In the genomic region with DNA sequence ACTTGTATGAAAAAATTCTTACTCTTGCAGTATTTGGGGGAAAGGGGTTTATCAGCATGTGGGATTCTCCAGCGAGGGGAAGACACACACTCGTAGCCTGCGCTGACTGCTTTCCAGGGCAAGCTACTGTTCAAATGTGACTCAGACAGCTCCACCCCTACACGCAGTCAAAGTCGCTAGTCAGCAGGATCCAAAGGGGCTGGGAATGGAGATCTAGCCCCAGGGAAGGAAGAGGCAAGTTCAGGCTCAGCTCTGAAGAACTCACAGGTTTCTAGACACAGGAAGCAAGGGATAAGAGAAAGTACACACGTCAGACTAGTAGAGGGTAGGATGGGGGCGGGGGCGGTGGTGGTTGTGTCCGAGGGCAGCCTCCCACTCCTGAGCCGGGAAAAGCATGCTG, we compare ENCODE assay signal across 29 mouse cellular contexts. TPM values are rescaled to one million over a fixed set of nuclear protein-coding genes. Genes with fewer than 3 reads are reported as not detected.
DNase-seq lines count a peak whose midpoint lies in the region; ATAC-seq and TF ChIP-seq lines count a peak whose summit lies in the region.
"Had no signal": no experiment of that assay in that cellular context is flagged by ENCODE, and none has a peak within 500 bp of the region (broad histone marks: within the 10 kb centered on the region; RNA-seq: fewer than 3 reads in every experiment).

No protein-coding gene starts in this region.

- no peaks in the 10 kb centered on the region for H3K27me3 ChIP-seq in limb, embryonic 13.5 days
- no peaks in the 10 kb centered on the region for H3K27me3 ChIP-seq in limb, embryonic 10.5 days (ENCODE audit: low read depth, poor library complexity, severe bottlenecking)
- no peaks in the 10 kb centered on the region for H3K27me3 ChIP-seq in stomach, embryonic 16.5 days (ENCODE audit: control insufficient read depth, insufficient read depth, low read length)
- no peaks in the 10 kb centered on the region for H3K27me3 ChIP-seq in stomach, postnatal 0 days (ENCODE audit: control insufficient read depth, insufficient read depth, low read length)
- H3K27me3 ChIP-seq: CH12.LX; embryonic facial prominence, embryonic 12.5 days; heart, embryonic 12.5 days; heart, embryonic 15.5 days had no signal

- intact Hi-C loops in heart, postnatal 14 days (cut with DNase I): no loop called here

- H3K36me3 ChIP-seq in limb, embryonic 13.5 days: peaks cover 51% of the 10 kb centered on the region
- H3K36me3 ChIP-seq in limb, embryonic 10.5 days: peaks cover 69% of the 10 kb centered on the region
- H3K36me3 ChIP-seq in stomach, embryonic 16.5 days (ENCODE audit: control insufficient read depth, insufficient read depth, low read length): peaks cover 19% of the 10 kb centered on the region
- H3K36me3 ChIP-seq in stomach, postnatal 0 days (ENCODE audit: control insufficient read depth, insufficient read depth, low read length): peaks cover 12% of the 10 kb centered on the region

- no peak for ATAC-seq in limb, embryonic 13.5 days (ENCODE audit: low FRiP score, low read depth)
- ATAC-seq in stomach, embryonic 16.5 days (ENCODE audit: insufficient read depth, low FRiP score): no peak
- no peak for ATAC-seq in stomach, postnatal 0 days (ENCODE audit: low FRiP score, low TSS enrichment)
- ATAC-seq: forebrain, embryonic 14.5 days; forebrain, postnatal 0 days; hindbrain, postnatal 0 days; inflammation-experienced regulatory T-cells, adult 6 months had no signal

- peaks cover 45% of the 10 kb centered on the region for H3K4me1 ChIP-seq in limb, embryonic 13.5 days
- peaks cover 44% of the 10 kb centered on the region for H3K4me1 ChIP-seq in limb, embryonic 10.5 days
- H3K4me1 ChIP-seq in stomach, embryonic 16.5 days (ENCODE audit: control insufficient read depth, insufficient read depth, low read length): peaks cover 24% of the 10 kb centered on the region
- H3K4me1 ChIP-seq in stomach, postnatal 0 days (replicated peaks; ENCODE audit: control insufficient read depth, insufficient read depth): no peaks in the 10 kb centered on the region; the same call in 1 of the 2 replicates

- WGBS in limb, embryonic 13.5 days: 82% methylated on average over 10 of the region's 10 CpGs
- 85% methylated on average over 10 of the region's 10 CpGs for WGBS in limb, embryonic 10.5 days
- 70% methylated on average over 10 of the region's 10 CpGs for WGBS in stomach, embryonic 16.5 days
- 63% methylated on average over 10 of the region's 10 CpGs for WGBS in stomach, postnatal 0 days

- DNase-seq in limb, embryonic 10.5 days (ENCODE audit: low spot score): no peak
- DNase-seq in stomach, postnatal 0 days (ENCODE audit: low spot score): no peak
- peak; percentile 63 for DNase-seq in gonadal fat pad, adult 2 months (ENCODE audit: low read depth)
- DNase-seq in layer of hippocampus, postnatal 14 days (ENCODE audit: low spot score in 2 of 2): no peak
- no peak for DNase-seq in heart, postnatal 14 days
- DNase-seq: adrenal gland, adult 8-10 months; adrenal gland, postnatal 25 days; cerebellum, adult 18-20 months; cerebellum, adult 9-10 months; cerebellum, postnatal 14 days; forebrain, postnatal 0 days; gastrocnemius, adult 2 months; gastrocnemius, postnatal 14 days; heart, adult 18-20 months; heart, postnatal 10 days; heart, postnatal 4 days had no signal

- no peak for TF ChIP-seq CTCF in stomach, postnatal 0 days (IDR thresholded peaks at IDR 0.05; ENCODE audit: low read depth)

- H3K9me3 ChIP-seq in limb, embryonic 13.5 days: no peaks in the 10 kb centered on the region
- H3K9me3 ChIP-seq in limb, embryonic 10.5 days (replicated peaks): no peaks in the 10 kb centered on the region
- H3K9me3 ChIP-seq in stomach, embryonic 16.5 days (replicated peaks; ENCODE audit: control insufficient read depth, low read length): no peaks in the 10 kb centered on the region
- H3K9me3 ChIP-seq in stomach, postnatal 0 days (ENCODE audit: control insufficient read depth, low read length): no peaks in the 10 kb centered on the region
- H3K9me3 ChIP-seq: embryonic facial prominence, embryonic 12.5 days; heart, embryonic 12.5 days; heart, embryonic 15.5 days had no signal

- H3K4me2 ChIP-seq in limb, embryonic 13.5 days (replicated peaks): no peak overlapping the region
- H3K4me2 ChIP-seq in stomach, embryonic 16.5 days (ENCODE audit: low read depth, low read length): no peak overlapping the region
- no peak overlapping the region for H3K4me2 ChIP-seq in stomach, postnatal 0 days (replicated peaks; ENCODE audit: low read depth)
- H3K4me2 ChIP-seq: embryonic facial prominence, embryonic 12.5 days; heart, embryonic 12.5 days; heart, embryonic 15.5 days; hindbrain, embryonic 14.5 days had no signal

- TF ChIP-seq EP300 in stomach, postnatal 0 days (optimal IDR thresholded peaks at IDR 0.05): no peak

- no peak overlapping the region for H3K9ac ChIP-seq in limb, embryonic 13.5 days
- no peak overlapping the region for H3K9ac ChIP-seq in stomach, embryonic 16.5 days (ENCODE audit: low read length)
- no peak overlapping the region for H3K9ac ChIP-seq in stomach, postnatal 0 days (ENCODE audit: low read length)
- H3K9ac ChIP-seq: embryonic facial prominence, embryonic 12.5 days; forebrain, postnatal 0 days; heart, embryonic 12.5 days; heart, embryonic 15.5 days; hindbrain, embryonic 14.5 days had no signal

- peak overlapping the region; percentile 10; the same call in 1 of the 2 replicates for H3K27ac ChIP-seq in limb, embryonic 13.5 days
- no peak overlapping the region for H3K27ac ChIP-seq in limb, embryonic 10.5 days
- 0 out of 2 replicates have a peak overlapping the region, but pooled peaks have one; percentile 16 for H3K27ac ChIP-seq in stomach, embryonic 16.5 days (ENCODE audit: low read length)
- no peak overlapping the region for H3K27ac ChIP-seq in stomach, postnatal 0 days (replicated peaks)
- H3K27ac ChIP-seq: embryonic facial prominence, embryonic 12.5 days; gastrocnemius, adult 2 months; heart, embryonic 15.5 days; hindbrain, embryonic 14.5 days; hindbrain, postnatal 0 days had no signal

- H3K4me3 ChIP-seq in limb, embryonic 13.5 days: no peak overlapping the region
- no peak overlapping the region for H3K4me3 ChIP-seq in limb, embryonic 10.5 days
- no peak overlapping the region for H3K4me3 ChIP-seq in stomach, embryonic 16.5 days (replicated peaks; ENCODE audit: low read length)
- H3K4me3 ChIP-seq in stomach, postnatal 0 days (ENCODE audit: low read depth, low read length): no peak overlapping the region
- H3K4me3 ChIP-seq: embryonic facial prominence, embryonic 12.5 days; gastrocnemius, adult 2 months; heart, embryonic 12.5 days; heart, embryonic 15.5 days had no signal

RNA-seq across cellular contexts. Expression of a gene that starts 18.5 kb away (rescaled TPM):
- 0.08 and 0.09 TPM in 2 replicates for polyA plus RNA-seq in limb, embryonic 13.5 days (2015; fragmentation: Nextera tagmentation; extraction: Ambion mirVana)
- 0.05 and 0.09 TPM in 2 replicates for polyA plus RNA-seq in limb, embryonic 10.5 days (2016; fragmentation: Nextera tagmentation; extraction: Ambion mirVana)
- polyA plus RNA-seq in stomach, embryonic 16.5 days (2015; fragmentation: Nextera tagmentation; extraction: Ambion mirVana): 1.1 TPM in 2 replicates
- polyA plus RNA-seq in stomach, postnatal 0 days (2015; fragmentation: Nextera tagmentation; extraction: Ambion mirVana): 0.51 and 1.1 TPM in 2 replicates
- polyA plus RNA-seq in gonadal fat pad, adult 2 months (2012; rRNA removed): 1.00 and 1.3 TPM in 2 replicates
- 1 to 10 TPM; 1.5 to 4.8 TPM for total RNA-seq in layer of hippocampus, postnatal 14 days (2021)
- under 1 TPM in 1 of 2 experiments, not detected in 1; 0.81 TPM for total RNA-seq in heart, postnatal 14 days (2021)
- total RNA-seq: adrenal gland, adult 8-10 months; adrenal gland, postnatal 25 days; gastrocnemius, postnatal 14 days; heart, postnatal 4 days had no signal
- polyA plus RNA-seq: G1E had no signal

RNA-seq across cellular contexts. Expression of a gene that starts 18.5 kb away (rescaled TPM):
- polyA plus RNA-seq in limb, embryonic 13.5 days (2015; fragmentation: Nextera tagmentation; extraction: Ambion mirVana): 24.3 and 26.6 TPM in 2 replicates
- 19.0 and 27.5 TPM in 2 replicates for polyA plus RNA-seq in limb, embryonic 10.5 days (2016; fragmentation: Nextera tagmentation; extraction: Ambion mirVana)
- 18.7 and 20.1 TPM in 2 replicates for polyA plus RNA-seq in stomach, embryonic 16.5 days (2015; fragmentation: Nextera tagmentation; extraction: Ambion mirVana)
- polyA plus RNA-seq in stomach, postnatal 0 days (2015; fragmentation: Nextera tagmentation; extraction: Ambion mirVana): 7.9 and 9.0 TPM in 2 replicates
- polyA plus RNA-seq in gonadal fat pad, adult 2 months (2012; rRNA removed): 2.4 and 4.0 TPM in 2 replicates
- 1 to 10 TPM; 1.7 to 1.9 TPM for total RNA-seq in layer of hippocampus, postnatal 14 days (2021)
- 1 to 10 TPM; 8.0 to 8.1 TPM for total RNA-seq in heart, postnatal 14 days (2021)

RNA-seq across cellular contexts. Expression of a gene that starts 35.2 kb away (rescaled TPM):
- polyA plus RNA-seq in limb, embryonic 13.5 days (2015; fragmentation: Nextera tagmentation; extraction: Ambion mirVana): 1.3 and 1.7 TPM in 2 replicates
- polyA plus RNA-seq in limb, embryonic 10.5 days (2016; fragmentation: Nextera tagmentation; extraction: Ambion mirVana): 0.59 and 1.0 TPM in 2 replicates
- 2.0 and 2.6 TPM in 2 replicates for polyA plus RNA-seq in stomach, embryonic 16.5 days (2015; fragmentation: Nextera tagmentation; extraction: Ambion mirVana)
- polyA plus RNA-seq in stomach, postnatal 0 days (2015; fragmentation: Nextera tagmentation; extraction: Ambion mirVana): 3.5 and 4.2 TPM in 2 replicates
- polyA plus RNA-seq in gonadal fat pad, adult 2 months (2012; rRNA removed): 1.5 and 2.5 TPM in 2 replicates
- 1 to 10 TPM; 1.8 to 3.0 TPM for total RNA-seq in layer of hippocampus, postnatal 14 days (2021)
- 1 to 10 TPM; 1.6 to 1.7 TPM for total RNA-seq in heart, postnatal 14 days (2021)

RNA-seq across cellular contexts. Expression of a gene that starts 36.9 kb away (rescaled TPM):
- polyA plus RNA-seq in limb, embryonic 13.5 days (2015; fragmentation: Nextera tagmentation; extraction: Ambion mirVana): 0.05 TPM in 1 of 2 replicates, not detected in the other
- not detected in 2 replicates for polyA plus RNA-seq in limb, embryonic 10.5 days (2016; fragmentation: Nextera tagmentation; extraction: Ambion mirVana)
- polyA plus RNA-seq in stomach, embryonic 16.5 days (2015; fragmentation: Nextera tagmentation; extraction: Ambion mirVana): 0.04 TPM in 1 of 2 replicates, not detected in the other
- polyA plus RNA-seq in stomach, postnatal 0 days (2015; fragmentation: Nextera tagmentation; extraction: Ambion mirVana): not detected in 2 replicates
- 0.26 and 0.27 TPM in 2 replicates for polyA plus RNA-seq in gonadal fat pad, adult 2 months (2012; rRNA removed)
- under 1 TPM; 0.29 to 0.55 TPM for total RNA-seq in layer of hippocampus, postnatal 14 days (2021)
- 1 to 10 TPM; 1.3 to 2.1 TPM for total RNA-seq in heart, postnatal 14 days (2021)
- total RNA-seq: adrenal gland, postnatal 25 days; G1E; gastrocnemius, adult 2 months; gastrocnemius, postnatal 14 days; gastrocnemius, postnatal 4 days had no signal
- polyA plus RNA-seq: embryonic facial prominence, embryonic 12.5 days; forebrain, embryonic 11.5 days; G1E; heart, embryonic 12.5 days; inflammation-experienced regulatory T-cells, adult 6 months had no signal

RNA-seq across cellular contexts. Expression of a gene that starts 45.8 kb away (rescaled TPM):
- polyA plus RNA-seq in limb, embryonic 13.5 days (2015; fragmentation: Nextera tagmentation; extraction: Ambion mirVana): 177 and 181 TPM in 2 replicates
- polyA plus RNA-seq in limb, embryonic 10.5 days (2016; fragmentation: Nextera tagmentation; extraction: Ambion mirVana): 241 and 258 TPM in 2 replicates
- polyA plus RNA-seq in stomach, embryonic 16.5 days (2015; fragmentation: Nextera tagmentation; extraction: Ambion mirVana): 2,215 and 3,106 TPM in 2 replicates
- 3,153 and 3,669 TPM in 2 replicates for polyA plus RNA-seq in stomach, postnatal 0 days (2015; fragmentation: Nextera tagmentation; extraction: Ambion mirVana)
- polyA plus RNA-seq in gonadal fat pad, adult 2 months (2012; rRNA removed): 24.8 and 31.3 TPM in 2 replicates
- total RNA-seq in layer of hippocampus, postnatal 14 days (2021): 10 to 100 TPM; 74.0 to 77.7 TPM
- 100 to 1,000 TPM; 133 to 134 TPM for total RNA-seq in heart, postnatal 14 days (2021)

Comparison
In these comparisons a context has a peak if more than half of its experiments do, and no peak if none do; other contexts are left out.
1. H3K27ac ChIP-seq: peak in limb, embryonic 13.5 days (single experiment) and stomach, embryonic 16.5 days (single experiment); none in limb, embryonic 10.5 days (single experiment) and stomach, postnatal 0 days (single experiment).